Mouse (Mus musculus): ENCODE data around the gene Ppwd1. TPM values are rescaled to one million over a fixed set of nuclear protein-coding genes. Genes with fewer than 3 reads are reported as not detected.

Gene Ppwd1
- polyA plus RNA-seq, 1 experiment from 2014 or later = 21.6 TPM

- WGBS = 92% methylated on average over 5 of the region's 5 CpGs
- Histone ChIP-seq H3K27me3 (replicated peaks; ENCODE audit: low read depth, poor library complexity, severe bottlenecking) (no peaks in the 10 kb centered on the region), H3K4me3 (no peak overlapping the region), H3K36me3 (replicated peaks) (peaks cover 53% of the 10 kb centered on the region), H3K27ac (replicated peaks) (no peak overlapping the region), H3K4me1 (peaks cover 4% of the 10 kb centered on the region), H3K9me3 (peaks cover 3% of the 10 kb centered on the region; the same call in 1 of the 2 replicates)
- no peak for DNase-seq (ENCODE audit: low spot score)
Observed at GRCm38 (mm10) chr13:104171711-104172110, 56.9 kb downstream of the Ppwd1 start.

- H3K27ac ChIP-seq (replicated peaks) = no peak overlapping the region
- H3K36me3 ChIP-seq (replicated peaks) = peaks cover 75% of the 10 kb centered on the region
- DNase-seq (ENCODE audit: low spot score) = no peak
- 86% methylated on average over 1 of the region's 1 CpGs for WGBS
- H3K4me3 ChIP-seq = no peak overlapping the region
- no peaks in the 10 kb centered on the region for H3K27me3 ChIP-seq (replicated peaks; ENCODE audit: low read depth, poor library complexity, severe bottlenecking)
- no peaks in the 10 kb centered on the region for H3K4me1 ChIP-seq
- H3K9me3 ChIP-seq = no peaks in the 10 kb centered on the region
Observed at GRCm38 (mm10) chr13:104155686-104156085, 73.0 kb downstream of the Ppwd1 start.

Other genes with a start within 250 kb of the Ppwd1 start
- gene Nln, start 119.2 kb downstream of the Ppwd1 start, polyA plus RNA-seq (2016; fragmentation: Nextera tagmentation; extraction: Ambion mirVana) = 20.2 and 20.8 TPM in 2 replicates
- gene Sgtb, start 119.1 kb downstream of the Ppwd1 start, polyA plus RNA-seq (2016; fragmentation: Nextera tagmentation; extraction: Ambion mirVana) = 7.9 and 8.1 TPM in 2 replicates
- gene Trappc13, start 50.4 kb downstream of the Ppwd1 start, polyA plus RNA-seq (2016; fragmentation: Nextera tagmentation; extraction: Ambion mirVana) = 74.9 and 81.2 TPM in 2 replicates
- 17.7 and 19.8 TPM in 2 replicates for gene Trim23, start 50.0 kb downstream of the Ppwd1 start, polyA plus RNA-seq (2016; fragmentation: Nextera tagmentation; extraction: Ambion mirVana)
- 85.3 and 97.2 TPM in 2 replicates for gene Cenpk, start 232 bp downstream of the Ppwd1 start, polyA plus RNA-seq (2016; fragmentation: Nextera tagmentation; extraction: Ambion mirVana)
- gene Adamts6, start 59.0 kb upstream of the Ppwd1 start, polyA plus RNA-seq (2016; fragmentation: Nextera tagmentation; extraction: Ambion mirVana) = 2.8 and 3.6 TPM in 2 replicates